Mouse (Mus musculus) kidney, postnatal 0 days (tissue): Measurements from ENCODE around the gene Adarb1. TPM values are rescaled to one million over a fixed set of nuclear protein-coding genes. Genes with fewer than 3 reads are reported as not detected.
A peak's percentile ranks its signal among the peaks of the same experiment; 100 is the strongest.

Experiments used
- ATAC-seq: fragments of 200-750 bp; cut with Nextera tagmentation; replicated peaks from 2 replicates; pipeline ENCODE4 v1.8.0; 2017; ENCODE audit warnings: low read depth, moderate number of reproducible peaks, moderate TSS enrichment, moderate library complexity; ENCODE audit not compliant: low FRiP score
- DNase-seq: peaks from one replicate; pipeline ENCODE4 v3.0.0-alpha.2; 2016; ENCODE audit warnings: low spot score
- H3K27ac ChIP-seq: fragments of 300-500 bp; sonication (generic); 2 replicates; pipeline ENCODE4 v1.5.1; 2014; ENCODE audit warnings: mild to moderate bottlenecking
- H3K27me3 ChIP-seq: fragments of 300-500 bp; sonication (generic); 2 replicates; pipeline ENCODE4 v1.6.1; 2014; ENCODE audit warnings: low read length, mixed read lengths; ENCODE audit not compliant: insufficient read depth
- H3K36me3 ChIP-seq: fragments of 300-500 bp; sonication (generic); 2 replicates; pipeline ENCODE4 v1.6.1; 2014; ENCODE audit warnings: low read length, mixed read lengths; ENCODE audit not compliant: insufficient read depth
- H3K4me1 ChIP-seq: fragments of 300-500 bp; sonication (generic); replicated peaks from 2 replicates; pipeline ENCODE4 v1.6.1; 2014; ENCODE audit warnings: antibody characterized with exemption, low read length, mixed read lengths; ENCODE audit not compliant: insufficient read depth
- H3K4me2 ChIP-seq: fragments of 300-500 bp; sonication (generic); 2 replicates; pipeline ENCODE4 v1.6.1; 2014; ENCODE audit warnings: mild to moderate bottlenecking, low read length, moderate library complexity, mixed read lengths
- H3K4me3 ChIP-seq: fragments of 300-500 bp; sonication (generic); replicated peaks from 2 replicates; pipeline ENCODE4 v1.5.1; 2014; ENCODE audit warnings: low read depth, low read length
- H3K9ac ChIP-seq: fragments of 300-500 bp; sonication (generic); 2 replicates; pipeline ENCODE4 v1.6.1; 2014; ENCODE audit warnings: low read depth, low read length
- H3K9me3 ChIP-seq: fragments of 300-500 bp; sonication (generic); replicated peaks from 2 replicates; pipeline ENCODE4 v1.6.1; 2016; ENCODE audit warnings: low read length, inconsistent platforms, mixed read lengths
- CTCF ChIP-seq: IDR thresholded peaks from 2 replicates; pipeline ENCODE4 v1.5.1; 2016; ENCODE audit warnings: antibody characterized with exemption, low read depth, mild to moderate bottlenecking, moderate library complexity
- WGBS: fragments of 180-500 bp; shearing (Covaris S2); extraction: QIAGEN DNeasy Blood & Tissue Kit; methylation state at CpG from one replicate; pipeline ENCODE4 v1.1.7; 2014; 5-methylcytosine and 5-hydroxymethylcytosine counted together
- polyA plus RNA-seq: library from polyadenylated mRNA; unstranded; fragments of >200 nt; fragmentation: Nextera tagmentation; extraction: Ambion mirVana; gene quantifications from 2 replicates; pipeline ENCODE4 v1.2.1, GENCODE M21; 2015

Gene Adarb1
- polyA plus RNA-seq, 1 experiment from 2014 or later = 4.6 TPM

DNA sequence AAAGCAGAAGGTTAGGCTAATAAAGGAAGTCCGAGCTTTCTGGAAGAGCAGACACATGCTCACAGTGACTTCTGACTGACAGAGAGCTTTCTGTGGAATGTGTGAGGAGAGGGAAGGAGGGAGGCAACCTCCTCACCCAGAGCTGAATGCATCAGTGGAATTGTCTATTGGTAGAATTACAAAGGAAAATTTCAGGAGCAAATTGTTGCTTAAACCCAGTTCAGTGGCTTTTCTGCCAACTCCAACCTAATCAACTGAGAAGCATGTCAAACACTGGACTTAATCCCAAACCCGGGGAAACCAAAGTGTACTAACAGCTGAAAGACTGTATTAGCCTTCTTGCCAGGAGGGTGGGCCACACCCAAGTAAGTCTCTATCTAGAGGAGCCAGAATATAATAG lies 36.9 kb downstream of the Adarb1 start:
- Histone ChIP-seq H3K4me3 (no peak overlapping the region), H3K4me2 (no peak overlapping the region), H3K36me3 (no peaks in the 10 kb centered on the region), H3K9me3 (no peaks in the 10 kb centered on the region), H3K27me3 (no peaks in the 10 kb centered on the region), H3K4me1 (no peaks in the 10 kb centered on the region), H3K9ac (no peak overlapping the region), H3K27ac (peak overlapping the region; percentile 3; the same call in 1 of the 2 replicates)
- DNase-seq (peak; percentile 29), ATAC-seq (no peak)
- 43% methylated on average over 2 of the region's 2 CpGs for WGBS
- TF ChIP-seq CTCF = no peak

DNA sequence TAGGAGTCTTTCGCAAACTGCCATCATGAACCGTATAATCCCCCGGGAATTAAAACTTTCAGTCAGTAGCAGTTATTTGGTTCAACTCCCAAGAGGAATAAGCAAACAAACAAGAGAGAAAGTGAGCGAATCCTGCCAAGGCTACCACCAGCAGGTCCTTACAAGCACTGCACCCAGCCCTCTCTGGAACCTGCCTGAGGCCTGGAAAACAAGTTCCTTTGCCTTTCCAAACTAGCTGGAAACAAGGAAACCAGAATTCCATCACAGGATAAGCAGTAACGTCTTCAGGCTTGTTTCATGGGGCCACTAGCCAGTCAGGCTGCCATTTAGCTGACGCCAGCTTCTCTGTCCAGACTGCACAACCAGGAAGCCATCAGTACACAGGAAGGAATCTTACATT lies 37.4 kb downstream of the Adarb1 start:
- Histone ChIP-seq H3K4me2 (no peak overlapping the region), H3K36me3 (no peaks in the 10 kb centered on the region), H3K9ac (no peak overlapping the region), H3K27me3 (no peaks in the 10 kb centered on the region), H3K4me3 (no peak overlapping the region), H3K27ac (peak overlapping the region; percentile 3; the same call in 1 of the 2 replicates), H3K4me1 (no peaks in the 10 kb centered on the region), H3K9me3 (no peaks in the 10 kb centered on the region)
- DNase-seq (peak; percentile 11), ATAC-seq (no peak)
- TF ChIP-seq CTCF = peak; percentile 14; the same call in 1 of the 2 replicates
- 65% methylated on average over 6 of the region's 6 CpGs for WGBS

DNA sequence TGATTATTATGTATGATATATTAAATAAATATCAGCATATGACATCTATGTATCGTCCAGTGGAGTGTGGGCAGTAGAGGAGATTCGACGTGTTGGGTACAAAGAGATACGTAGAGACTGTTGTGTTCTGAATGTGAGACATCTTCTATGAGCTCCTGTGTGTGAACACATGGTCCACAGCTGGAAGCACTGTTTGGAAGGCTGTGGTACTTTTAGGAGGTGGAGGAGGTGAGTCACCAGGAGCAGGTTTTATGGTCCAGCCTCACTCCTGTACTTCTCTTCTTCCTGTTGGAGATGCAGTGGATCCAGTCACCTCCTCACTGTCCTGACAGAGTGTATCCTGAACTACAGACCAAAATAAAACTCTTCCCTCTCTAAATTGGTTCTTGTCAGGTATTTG lies 38.9 kb downstream of the Adarb1 start:
- Histone ChIP-seq H3K27me3 (no peaks in the 10 kb centered on the region), H3K9me3 (no peaks in the 10 kb centered on the region), H3K4me3 (no peak overlapping the region), H3K9ac (no peak overlapping the region), H3K27ac (no peak overlapping the region), H3K36me3 (no peaks in the 10 kb centered on the region), H3K4me2 (no peak overlapping the region), H3K4me1 (no peaks in the 10 kb centered on the region)
- DNase-seq = no peak
- TF ChIP-seq CTCF = no peak
- no peak for ATAC-seq
- 94% methylated on average over 4 of the region's 4 CpGs for WGBS

DNA sequence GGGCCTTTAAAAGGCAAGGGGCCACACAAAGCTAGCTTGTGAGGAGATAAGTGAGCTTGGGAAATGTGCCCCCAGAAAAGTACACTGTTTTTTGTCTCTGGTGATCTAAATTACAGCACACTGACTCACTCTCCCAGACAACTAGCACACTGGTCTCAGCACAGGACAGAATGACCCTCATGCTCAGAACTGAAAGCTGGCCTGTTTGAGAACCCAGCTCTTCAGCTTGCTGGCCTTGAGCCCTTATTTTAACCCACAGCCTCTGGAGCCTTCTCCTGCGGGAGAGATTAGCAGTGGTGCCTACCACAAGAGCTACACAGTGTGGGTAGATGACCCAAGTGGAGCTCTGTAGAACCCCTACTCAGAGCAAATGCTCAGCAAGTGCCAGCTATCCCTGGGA lies 42.0 kb downstream of the Adarb1 start:
- Histone ChIP-seq H3K27me3 (no peaks in the 10 kb centered on the region), H3K9ac (no peak overlapping the region), H3K4me3 (no peak overlapping the region), H3K36me3 (no peaks in the 10 kb centered on the region), H3K27ac (no peak overlapping the region), H3K4me1 (no peaks in the 10 kb centered on the region), H3K4me2 (no peak overlapping the region), H3K9me3 (no peaks in the 10 kb centered on the region)
- WGBS = 96% methylated on average over 1 of the region's 1 CpGs
- ATAC-seq (no peak), DNase-seq (no peak)
- TF ChIP-seq CTCF = no peak

DNA sequence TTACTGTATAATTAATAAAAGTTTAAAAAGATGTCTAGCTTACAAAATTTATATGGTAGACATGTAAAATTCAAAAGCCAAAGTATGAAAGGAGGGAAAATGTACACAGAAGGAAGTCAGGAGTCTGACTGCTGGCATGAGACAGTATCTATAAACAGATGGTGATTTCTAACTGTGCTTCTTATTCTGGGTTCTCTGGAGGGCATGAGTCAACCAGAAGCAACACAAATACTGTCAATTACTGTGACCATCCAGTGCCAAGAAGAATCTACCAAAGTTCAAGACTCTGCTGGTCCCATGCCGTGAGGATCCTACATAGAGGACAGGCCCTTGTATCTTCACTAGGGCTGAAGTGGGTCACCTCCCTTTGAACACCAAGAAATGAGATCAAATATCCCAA lies 43.1 kb downstream of the Adarb1 start:
- DNase-seq = no peak

DNA sequence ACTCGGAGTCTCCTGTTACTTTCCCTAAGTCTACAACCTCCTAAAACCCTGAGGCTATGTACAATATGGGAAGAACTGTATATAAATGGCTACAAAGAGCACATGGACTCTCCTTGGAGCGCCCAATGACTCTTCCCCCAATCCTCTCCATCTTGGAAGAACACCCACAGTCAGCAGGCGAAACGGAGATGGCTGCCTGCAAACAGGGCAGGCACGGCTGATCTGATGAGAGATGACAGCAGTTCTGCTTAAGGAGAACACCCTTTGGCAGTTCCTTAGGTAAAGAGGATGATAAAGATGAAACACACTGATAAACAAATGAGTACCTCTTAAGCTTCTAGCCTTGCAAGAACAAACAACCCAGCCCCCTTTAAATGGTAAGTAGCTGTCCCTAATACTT lies 43.7 kb downstream of the Adarb1 start:
- no peak overlapping the region for H3K9ac ChIP-seq
- H3K27me3 ChIP-seq = no peaks in the 10 kb centered on the region
- no peak for ATAC-seq
- H3K4me2 ChIP-seq = no peak overlapping the region
- H3K27ac ChIP-seq = no peak overlapping the region
- TF ChIP-seq CTCF = no peak
- DNase-seq = no peak
- H3K4me1 ChIP-seq = no peaks in the 10 kb centered on the region
- H3K9me3 ChIP-seq = no peaks in the 10 kb centered on the region
- no peaks in the 10 kb centered on the region for H3K36me3 ChIP-seq
- no peak overlapping the region for H3K4me3 ChIP-seq
- 87% methylated on average over 5 of the region's 5 CpGs for WGBS

More for the DNA sequence above, 43.1 kb downstream of the Adarb1 start:
- WGBS = 100% methylated on average over 1 of the region's 1 CpGs
- Histone ChIP-seq H3K9ac (no peak overlapping the region), H3K4me2 (no peak overlapping the region), H3K9me3 (no peaks in the 10 kb centered on the region), H3K36me3 (no peaks in the 10 kb centered on the region), H3K27ac (no peak overlapping the region), H3K4me1 (no peaks in the 10 kb centered on the region), H3K4me3 (no peak overlapping the region), H3K27me3 (no peaks in the 10 kb centered on the region)
- TF ChIP-seq CTCF = no peak
- no peak for ATAC-seq

DNA sequence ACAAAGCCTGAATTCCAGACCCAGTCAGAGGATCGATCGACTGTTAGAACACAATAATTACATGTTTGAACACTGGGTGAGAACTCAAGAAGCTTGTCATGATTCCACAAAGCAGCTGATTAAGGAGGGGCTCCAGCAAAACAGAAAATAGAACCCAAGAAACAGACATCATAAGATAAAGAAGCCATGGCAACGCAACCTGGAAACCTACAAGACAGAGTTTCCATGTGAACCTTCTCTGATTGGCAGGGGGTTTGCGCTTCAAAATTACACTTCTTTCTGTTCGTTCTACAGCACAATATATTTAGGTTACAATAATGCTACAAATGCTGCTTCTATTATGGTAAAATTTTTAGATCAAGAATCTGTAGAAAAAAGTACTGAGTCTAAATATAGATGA lies 47.9 kb downstream of the Adarb1 start:
- H3K4me2 ChIP-seq = no peak overlapping the region
- no peak for DNase-seq
- 87% methylated on average over 5 of the region's 5 CpGs for WGBS
- no peaks in the 10 kb centered on the region for H3K27me3 ChIP-seq
- no peak overlapping the region for H3K9ac ChIP-seq
- no peak for TF ChIP-seq CTCF
- H3K4me3 ChIP-seq = no peak overlapping the region
- no peaks in the 10 kb centered on the region for H3K9me3 ChIP-seq
- H3K4me1 ChIP-seq = no peaks in the 10 kb centered on the region
- ATAC-seq = no peak
- no peaks in the 10 kb centered on the region for H3K36me3 ChIP-seq
- no peak overlapping the region for H3K27ac ChIP-seq
